Mouse (Mus musculus) sigmoid colon, adult 10 weeks (tissue): ENCODE data around the gene Exosc5. TPM values are rescaled to one million over a fixed set of nuclear protein-coding genes. Genes with fewer than 3 reads are reported as not detected.

Source experiments
- polyA plus RNA-seq: library from polyadenylated mRNA; stranded (reverse); fragments of 350-450 nt; fragmentation: Illumina TruSeq; extraction: RNeasy Lipid Tissue Mini Kit (QIAGEN cat#74804); gene quantifications from one replicate; pipeline ENCODE4 v1.2.3, GENCODE M21; 2014; ENCODE audit warnings: low read depth, low replicate concordance

The Exosc5 gene
- 0.76 TPM for polyA plus RNA-seq

DNA sequence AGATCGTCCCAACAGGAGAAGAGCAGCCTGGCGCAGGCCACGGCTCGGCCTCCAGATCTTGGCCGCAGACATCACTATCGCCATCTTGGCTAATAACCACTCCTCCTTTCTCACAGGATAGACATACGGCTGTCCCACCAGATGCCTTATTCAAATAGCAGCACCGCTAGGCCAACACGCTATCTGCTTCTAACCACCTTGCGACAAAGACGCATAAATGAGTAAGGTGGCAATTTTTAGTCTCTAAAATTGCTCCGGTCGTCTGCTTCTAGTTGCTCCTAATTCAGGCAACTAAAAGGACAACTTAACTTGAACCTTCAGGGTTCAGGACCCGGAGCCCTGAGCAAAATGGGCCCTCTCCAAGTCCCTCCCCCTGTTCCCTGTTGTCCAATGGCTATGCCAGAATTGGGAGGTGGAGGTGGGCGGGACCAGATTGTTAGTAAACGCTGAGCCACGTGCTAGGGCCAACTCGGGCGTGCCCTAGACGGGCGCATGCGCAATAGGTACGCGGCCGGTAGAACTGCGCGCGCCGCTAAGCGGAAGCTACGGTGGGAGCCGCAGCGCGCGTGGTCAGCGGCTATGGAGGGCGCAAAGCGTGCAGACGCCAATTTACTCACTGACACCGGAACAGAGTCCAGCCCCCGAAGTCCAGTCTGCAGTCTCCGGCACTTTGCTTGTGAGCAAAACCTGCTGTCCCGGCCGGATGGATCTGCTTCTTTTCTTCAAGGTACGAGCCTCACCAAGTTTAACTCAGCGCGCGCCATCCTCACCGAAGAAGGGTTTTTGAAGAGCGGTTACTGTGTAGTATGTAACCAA is at the start of gene Exosc5, which contains the start of gene Bckdha:
TSS of gene Exosc5 (plus strand) at position 508 of the 816 bp plus-strand sequence.
TSS of gene Bckdha (minus strand) at position 325 of the 816 bp plus-strand sequence.

GRCm38 (mm10) chr7:25615706-25616011 is 43.3 kb upstream of the Exosc5 start, which contains the start of gene Erich4:
Gene Erich4 (minus strand): TSS chr7:25615892.

GRCm38 (mm10) chr7:25618865-25619721 is 39.9 kb upstream of the Exosc5 start, which contains the start of gene Dmac2:
Gene Dmac2 (plus strand): TSS chr7:25619414.

DNA sequence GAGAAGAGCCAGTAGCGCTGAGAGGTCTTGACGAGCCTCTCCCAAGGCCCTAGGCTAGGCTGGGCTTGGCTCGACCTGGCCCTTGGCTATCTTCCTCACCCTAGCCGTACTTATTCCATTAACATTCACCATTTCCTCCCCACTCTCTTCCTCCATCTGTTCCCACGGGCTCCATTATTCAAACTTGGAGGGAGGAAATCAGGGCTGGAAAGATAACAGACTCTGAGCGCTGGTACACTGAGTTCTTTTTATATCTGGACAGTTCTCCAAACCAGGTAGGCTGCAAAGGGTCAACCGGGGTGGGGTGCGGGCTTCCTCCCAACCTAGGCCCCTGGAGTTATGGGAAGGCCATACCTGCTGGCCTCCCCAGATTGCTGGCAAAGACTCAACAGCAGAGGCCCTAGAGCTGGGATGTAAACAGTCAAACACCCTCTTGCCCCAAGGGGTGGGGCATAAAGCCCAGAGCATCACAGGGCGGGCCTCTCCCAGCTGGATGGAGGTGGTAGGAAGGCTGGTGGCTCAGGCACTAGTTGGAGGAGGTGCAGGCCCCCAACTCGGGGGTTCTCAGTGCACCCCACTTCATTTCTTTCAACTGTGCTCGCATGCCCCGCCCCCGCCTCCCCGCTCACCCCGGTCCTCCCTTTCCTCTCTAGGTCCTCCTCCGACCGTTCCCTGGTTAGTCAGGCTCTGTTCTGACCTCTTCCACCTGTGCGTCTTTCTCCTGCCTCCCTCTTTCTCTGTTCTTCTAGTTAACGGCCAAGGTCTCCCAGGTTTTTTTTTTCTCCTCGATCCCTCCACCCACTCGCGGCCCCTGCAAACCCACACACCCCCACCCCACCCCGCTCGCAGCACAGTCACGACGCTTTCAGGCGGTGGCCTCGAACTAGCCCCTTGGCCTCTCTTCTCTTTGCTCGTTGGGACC is 32.2 kb upstream of the Exosc5 start, which contains the start of gene B3gnt8:
TSS of gene B3gnt8 (plus strand) at position 146 of the 922 bp plus-strand sequence.

DNA sequence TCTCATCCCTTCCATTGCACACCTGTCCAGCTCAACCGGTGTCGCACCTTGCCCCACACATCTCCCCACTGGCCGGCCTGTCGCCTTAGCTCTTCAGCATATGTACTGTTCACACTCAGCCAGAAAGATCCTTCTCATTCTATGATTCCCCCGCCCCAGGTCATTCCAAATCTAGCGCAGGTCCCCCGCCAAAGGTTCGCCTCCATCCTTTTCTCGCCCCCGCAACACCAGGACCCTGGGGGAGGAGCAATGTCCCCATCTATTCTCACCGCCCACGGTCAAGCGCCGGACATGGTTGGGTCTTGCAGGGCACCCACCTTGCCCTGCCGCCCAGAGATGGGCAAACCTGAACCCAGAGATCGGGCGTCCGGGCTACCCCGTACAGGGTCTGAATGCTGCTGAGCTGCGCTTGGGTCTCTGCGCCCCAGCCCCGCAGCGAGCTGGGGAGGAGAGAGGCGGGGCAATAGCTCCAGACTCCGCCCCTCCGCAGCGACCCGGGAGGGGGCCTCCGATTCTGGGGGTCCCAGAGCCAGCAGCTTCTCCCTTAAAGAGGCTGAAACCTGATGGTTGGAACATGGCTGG is 15.8 kb downstream of the Exosc5 start, which contains the start of gene Tmem91:
TSS of gene Tmem91 (minus strand) at position 448 of the 582 bp plus-strand sequence.

DNA sequence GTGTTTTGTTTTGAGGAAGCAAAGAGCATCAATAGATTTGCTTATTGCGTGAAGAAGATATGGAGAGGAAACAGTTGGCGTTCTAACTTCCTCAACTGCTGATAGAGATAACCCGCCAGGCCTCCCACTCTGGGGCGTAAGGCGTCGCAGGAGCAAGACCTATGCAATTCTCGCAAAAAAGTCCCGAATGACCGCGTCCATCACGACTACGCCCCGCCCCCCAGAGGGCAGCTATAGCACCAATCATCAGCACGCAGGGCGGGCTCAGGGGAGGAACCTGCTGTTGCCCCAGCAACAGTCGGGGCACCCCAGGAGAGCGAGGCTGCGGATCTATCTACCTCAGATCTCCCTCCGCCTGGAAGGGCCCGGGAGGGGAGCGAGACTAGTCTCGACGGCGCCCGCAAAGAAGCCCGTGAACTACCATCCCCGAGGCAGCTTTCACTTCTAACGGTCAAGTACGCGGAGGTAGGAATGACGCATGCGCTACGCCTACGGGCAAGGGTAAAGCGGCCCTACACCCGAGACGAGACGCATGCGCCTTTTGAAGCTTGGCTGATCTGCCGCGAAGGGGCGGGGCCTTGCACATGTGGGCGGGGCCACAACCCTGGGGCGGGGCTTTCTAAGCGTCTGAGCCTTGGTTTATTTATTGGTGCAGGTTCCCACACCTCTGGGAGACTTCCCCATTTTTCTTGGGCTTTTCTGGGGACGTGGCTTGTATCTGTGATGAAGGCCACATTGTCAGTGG is 21.7 kb downstream of the Exosc5 start, which contains the start of gene B9d2:
TSS of gene B9d2 (plus strand) at position 267 of the 745 bp plus-strand sequence.

DNA sequence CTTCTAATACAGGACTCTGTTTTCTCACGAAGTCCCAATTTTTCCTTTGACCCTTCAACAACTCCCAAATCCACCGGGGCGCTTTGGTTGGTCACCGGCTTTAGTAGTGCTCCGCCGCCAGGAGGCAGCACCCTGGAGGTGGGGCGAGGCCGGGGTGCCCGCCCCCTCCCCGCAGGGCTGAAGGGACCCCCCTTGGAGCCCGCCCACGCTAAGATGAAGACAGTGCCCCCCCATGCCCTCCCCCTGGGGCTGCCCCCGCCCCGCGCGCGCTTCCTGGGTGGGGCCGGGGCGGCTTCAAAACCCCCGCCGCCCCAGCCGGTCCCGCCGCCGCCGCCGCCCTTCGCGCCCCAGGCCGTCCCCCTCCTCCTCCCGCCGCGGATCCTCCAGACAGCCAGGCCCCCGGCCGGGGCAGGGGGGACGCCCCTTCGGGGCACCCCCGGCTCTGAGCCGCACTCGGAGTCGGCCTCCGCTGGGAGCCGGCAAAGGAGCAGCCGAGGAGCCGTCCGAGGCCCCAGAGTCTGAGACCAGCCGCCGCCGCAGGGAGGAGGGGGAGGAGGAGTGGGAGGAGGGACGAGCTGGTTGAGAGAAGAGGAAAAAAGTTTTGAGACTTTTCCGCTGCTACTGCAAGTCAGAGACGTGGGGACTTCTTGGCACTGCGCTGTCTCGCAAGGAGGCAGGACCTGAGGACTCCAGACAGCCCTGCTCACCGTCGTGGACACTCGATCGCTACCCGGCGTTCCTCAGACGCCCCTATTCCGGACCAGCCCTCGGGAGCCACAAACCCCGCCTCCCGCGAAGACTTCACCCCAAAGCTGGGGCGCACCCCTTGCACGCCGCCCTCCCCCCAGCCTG is 27.9 kb downstream of the Exosc5 start, which contains the start of gene Tgfb1:
TSS of gene Tgfb1 (plus strand) at position 323 of the 852 bp plus-strand sequence.

DNA sequence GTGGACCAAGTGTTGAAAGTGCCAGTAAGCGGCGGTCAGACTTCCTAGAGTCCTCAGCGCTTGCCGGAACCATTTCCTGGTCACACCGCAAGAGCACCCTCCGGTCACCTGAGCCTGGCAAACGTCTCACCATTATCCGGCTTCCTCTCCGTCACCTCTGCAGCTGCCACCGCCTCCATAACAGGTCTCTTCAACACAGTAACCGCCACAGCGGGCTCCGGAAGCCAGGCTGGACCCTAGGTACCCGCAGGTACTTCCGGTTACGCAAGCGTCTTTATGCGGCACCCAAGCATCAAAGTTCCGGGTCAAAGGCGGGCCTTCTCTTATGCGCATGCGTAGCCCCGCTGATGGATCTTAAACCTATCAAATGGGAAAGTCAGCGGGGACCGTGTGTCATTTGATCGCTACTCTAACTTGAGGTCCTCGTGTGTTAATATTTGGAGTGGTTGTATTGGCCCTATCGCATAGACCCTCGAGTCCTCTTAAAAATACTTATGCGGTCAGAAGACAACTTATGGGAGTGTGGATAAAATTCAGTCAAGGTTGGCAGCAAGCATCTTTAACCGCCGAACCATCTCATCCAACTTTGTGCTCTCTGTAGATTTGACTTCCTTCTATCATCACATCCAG is 59.9 kb downstream of the Exosc5 start, which contains the start of gene Ccdc97:
TSS of gene Ccdc97 (minus strand) at position 301 of the 630 bp plus-strand sequence.

Other genes with a start within 250 kb of the Exosc5 start
- gene Cxcl17, start 246.3 kb upstream of the Exosc5 start, polyA plus RNA-seq: not detected
- gene Ceacam1, start 181.6 kb upstream of the Exosc5 start, polyA plus RNA-seq: 3,714 TPM
- gene Ceacam2, start 119.3 kb upstream of the Exosc5 start, polyA plus RNA-seq: 5.8 TPM
- gene Erich4, start 43.3 kb upstream of the Exosc5 start, polyA plus RNA-seq: not detected
- gene Dmac2, start 39.8 kb upstream of the Exosc5 start, polyA plus RNA-seq: 51.1 TPM
- gene B3gnt8, start 32.5 kb upstream of the Exosc5 start, polyA plus RNA-seq: not detected
- not detected for gene Bckdha, start 183 bp upstream of the Exosc5 start, polyA plus RNA-seq
- gene Tmem91, start 16.0 kb downstream of the Exosc5 start, polyA plus RNA-seq: not detected
- not detected for gene B9d2, start 21.6 kb downstream of the Exosc5 start, polyA plus RNA-seq
- gene Tgfb1, start 27.8 kb downstream of the Exosc5 start, polyA plus RNA-seq: 0.98 TPM
- 3.3 TPM for gene Ccdc97, start 59.9 kb downstream of the Exosc5 start, polyA plus RNA-seq
- 44.5 TPM for gene Hnrnpul1, start 95.6 kb downstream of the Exosc5 start, polyA plus RNA-seq
- 28.1 TPM for gene Axl, start 129.5 kb downstream of the Exosc5 start, polyA plus RNA-seq
- gene Cyp2s1, start 157.7 kb downstream of the Exosc5 start, polyA plus RNA-seq: 24.5 TPM
- not detected for gene Cyp2b10, start 238.5 kb downstream of the Exosc5 start, polyA plus RNA-seq